Mouse (Mus musculus) stomach, embryonic 15.5 days (tissue): ENCODE data around the gene Ube2q1. TPM values are rescaled to one million over a fixed set of nuclear protein-coding genes. Genes with fewer than 3 reads are reported as not detected.

Source experiments
- ATAC-seq: fragments of 200-750 bp; cut with Nextera tagmentation; 2 replicates; pipeline ENCODE4 v1.8.0; 2017; ENCODE audit warnings: low read depth, moderate number of reproducible peaks, moderate TSS enrichment; ENCODE audit not compliant: insufficient read depth, low FRiP score
- H3K27ac ChIP-seq: fragments of 300-500 bp; sonication (generic); 2 replicates; pipeline ENCODE4 v1.5.1; 2015; ENCODE audit warnings: mild to moderate bottlenecking, inconsistent platforms
- H3K27me3 ChIP-seq: fragments of 300-500 bp; sonication (generic); replicated peaks from 2 replicates; pipeline ENCODE4 v1.6.1; 2015; ENCODE audit warnings: inconsistent platforms
- H3K36me3 ChIP-seq: fragments of 300-500 bp; sonication (generic); 2 replicates; pipeline ENCODE4 v1.6.1; 2015; ENCODE audit warnings: inconsistent platforms
- H3K4me1 ChIP-seq: fragments of 300-500 bp; sonication (generic); 2 replicates; pipeline ENCODE4 v1.6.1; 2015; ENCODE audit warnings: inconsistent platforms
- H3K4me2 ChIP-seq: fragments of 300-500 bp; sonication (generic); 2 replicates; pipeline ENCODE4 v1.6.1; 2015; ENCODE audit warnings: mild to moderate bottlenecking, inconsistent platforms
- H3K4me3 ChIP-seq: fragments of 300-500 bp; sonication (generic); replicated peaks from 2 replicates; pipeline ENCODE4 v1.5.1; 2015; ENCODE audit warnings: inconsistent platforms
- H3K9ac ChIP-seq: fragments of 300-500 bp; sonication (generic); 2 replicates; pipeline ENCODE4 v1.6.1; 2015; ENCODE audit warnings: inconsistent platforms
- H3K9me3 ChIP-seq: fragments of 300-500 bp; sonication (generic); 2 replicates; pipeline ENCODE4 v1.6.1; 2016; ENCODE audit warnings: inconsistent platforms
- WGBS: fragments of 180-500 bp; shearing (Covaris S2); methylation state at CpG from one replicate; pipeline ENCODE4 v1.1.7; 2015; 5-methylcytosine and 5-hydroxymethylcytosine counted together
- polyA plus RNA-seq: library from polyadenylated mRNA; unstranded; fragments of >200 nt; fragmentation: Nextera tagmentation; extraction: Ambion mirVana; gene quantifications from 2 replicates; pipeline ENCODE4 v1.2.1, GENCODE M21; 2015

The Ube2q1 gene
- polyA plus RNA-seq: 11.2 and 11.7 TPM in 2 replicates

- Histone ChIP-seq H3K4me1 (peaks cover 26% of the 10 kb centered on the region), H3K36me3 (peaks cover 12% of the 10 kb centered on the region; the same call in 1 of the 2 replicates), H3K9me3 (no peaks in the 10 kb centered on the region), H3K27ac (peak within 1 kb of the TSS; percentile 98), H3K27me3 (no peaks in the 10 kb centered on the region), H3K4me3 (peak within 1 kb of the TSS; percentile 99), H3K4me2 (peak within 1 kb of the TSS; percentile 91), H3K9ac (peak within 1 kb of the TSS; percentile 100)
- peak; percentile 92 for ATAC-seq
- WGBS: under 1% methylated on average over 76 of the region's 90 CpGs
These were observed at the start of gene Ube2q1 for GRCm38 (mm10) chr3:89772968-89773709. Gene Ube2q1, plus strand, starts transcription at chr3:89773616.

GRCm38 (mm10) chr3:89727028-89727427 lies 46.4 kb upstream of the Ube2q1 start:
- H3K4me3 ChIP-seq: no peak overlapping the region
- H3K4me2 ChIP-seq: no peak overlapping the region
- H3K9ac ChIP-seq: no peak overlapping the region
- WGBS: 18% methylated on average over 4 of the region's 4 CpGs
- H3K27ac ChIP-seq: no peak overlapping the region
- H3K36me3 ChIP-seq: no peaks in the 10 kb centered on the region
- H3K4me1 ChIP-seq: peaks cover 12% of the 10 kb centered on the region
- H3K27me3 ChIP-seq: no peaks in the 10 kb centered on the region
- ATAC-seq: peak; percentile 51; the same call in 1 of the 2 replicates
- H3K9me3 ChIP-seq: no peaks in the 10 kb centered on the region

- no peak for ATAC-seq
- Histone ChIP-seq H3K27me3 (no peaks in the 10 kb centered on the region), H3K27ac (no peak overlapping the region), H3K4me1 (peaks cover 7% of the 10 kb centered on the region), H3K4me3 (no peak overlapping the region), H3K9ac (no peak overlapping the region), H3K9me3 (no peaks in the 10 kb centered on the region), H3K36me3 (no peaks in the 10 kb centered on the region), H3K4me2 (no peak overlapping the region)
- 65% methylated on average over 2 of the region's 2 CpGs for WGBS
These were observed 44.6 kb upstream of the Ube2q1 start for GRCm38 (mm10) chr3:89728848-89729247.

GRCm38 (mm10) chr3:89730350-89731331 lies 42.8 kb upstream of the Ube2q1 start:
- ATAC-seq: peak; percentile 98
- Histone ChIP-seq H3K36me3 (0 out of 2 replicates have a peak, but pooled peaks cover under 1% of the 10 kb centered on the region), H3K4me1 (peaks cover 7% of the 10 kb centered on the region), H3K9me3 (no peaks in the 10 kb centered on the region), H3K4me2 (peak overlapping the region; percentile 77), H3K4me3 (peak overlapping the region; percentile 80), H3K27me3 (no peaks in the 10 kb centered on the region), H3K9ac (peak overlapping the region; percentile 68), H3K27ac (peak overlapping the region; percentile 89)
- WGBS: 1% methylated on average over 32 of the region's 32 CpGs

- Histone ChIP-seq H3K9me3 (no peaks in the 10 kb centered on the region), H3K27me3 (no peaks in the 10 kb centered on the region), H3K36me3 (peaks cover 5% of the 10 kb centered on the region; the same call in 1 of the 2 replicates), H3K27ac (no peak overlapping the region), H3K9ac (no peak overlapping the region), H3K4me3 (no peak overlapping the region), H3K4me2 (no peak overlapping the region), H3K4me1 (peaks cover 7% of the 10 kb centered on the region)
- no peak for ATAC-seq
- WGBS: 82% methylated on average over 4 of the region's 4 CpGs
These were observed 41.3 kb upstream of the Ube2q1 start for GRCm38 (mm10) chr3:89732091-89732490.

GRCm38 (mm10) chr3:89738509-89738908 lies 34.9 kb upstream of the Ube2q1 start:
- WGBS: 85% methylated on average over 6 of the region's 6 CpGs
- Histone ChIP-seq H3K4me1 (no peaks in the 10 kb centered on the region), H3K36me3 (peaks cover 27% of the 10 kb centered on the region), H3K27me3 (no peaks in the 10 kb centered on the region), H3K4me2 (no peak overlapping the region), H3K27ac (no peak overlapping the region), H3K4me3 (no peak overlapping the region), H3K9ac (no peak overlapping the region), H3K9me3 (no peaks in the 10 kb centered on the region)
- ATAC-seq: no peak

GRCm38 (mm10) chr3:89752307-89752706 lies 21.1 kb upstream of the Ube2q1 start:
- WGBS: 11% methylated on average over 1 of the region's 1 CpGs
- 0 out of 2 replicates have a peak, but pooled peaks have one; percentile 27 for ATAC-seq
- no peak overlapping the region for H3K9ac ChIP-seq

GRCm38 (mm10) chr3:89755283-89755682 lies 18.1 kb upstream of the Ube2q1 start:
- H3K27ac ChIP-seq: no peak overlapping the region
- no peaks in the 10 kb centered on the region for H3K4me1 ChIP-seq
- H3K4me2 ChIP-seq: no peak overlapping the region
- H3K4me3 ChIP-seq: no peak overlapping the region
- H3K9ac ChIP-seq: no peak overlapping the region
- H3K36me3 ChIP-seq: no peaks in the 10 kb centered on the region
- no peaks in the 10 kb centered on the region for H3K9me3 ChIP-seq
- ATAC-seq: no peak
- no peaks in the 10 kb centered on the region for H3K27me3 ChIP-seq
- WGBS: 72% methylated on average over 6 of the region's 6 CpGs

More at GRCm38 (mm10) chr3:89752307-89752706, 21.1 kb upstream of the Ube2q1 start:
- Histone ChIP-seq H3K4me1 (no peaks in the 10 kb centered on the region), H3K4me2 (no peak overlapping the region), H3K27me3 (no peaks in the 10 kb centered on the region), H3K36me3 (peaks cover 11% of the 10 kb centered on the region; the same call in 1 of the 2 replicates), H3K9me3 (no peaks in the 10 kb centered on the region), H3K27ac (no peak overlapping the region), H3K4me3 (no peak overlapping the region)

- Histone ChIP-seq H3K4me1 (no peaks in the 10 kb centered on the region), H3K9me3 (no peaks in the 10 kb centered on the region), H3K27me3 (0 out of 2 replicates have a peak, but pooled peaks cover 4% of the 10 kb centered on the region), H3K27ac (no peak overlapping the region), H3K36me3 (no peaks in the 10 kb centered on the region), H3K4me3 (no peak overlapping the region), H3K4me2 (no peak overlapping the region), H3K9ac (no peak overlapping the region)
- WGBS: 77% methylated on average over 2 of the region's 2 CpGs
- ATAC-seq: no peak
These were observed 15.6 kb upstream of the Ube2q1 start for GRCm38 (mm10) chr3:89757851-89758250.

GRCm38 (mm10) chr3:89759786-89760185 lies 13.6 kb upstream of the Ube2q1 start:
- Histone ChIP-seq H3K27me3 (0 out of 2 replicates have a peak, but pooled peaks cover 4% of the 10 kb centered on the region), H3K4me3 (no peak overlapping the region), H3K36me3 (no peaks in the 10 kb centered on the region), H3K27ac (no peak overlapping the region), H3K4me1 (peaks cover 6% of the 10 kb centered on the region; the same call in 1 of the 2 replicates), H3K9ac (no peak overlapping the region), H3K9me3 (no peaks in the 10 kb centered on the region), H3K4me2 (no peak overlapping the region)
- 50% methylated on average over 3 of the region's 3 CpGs for WGBS
- no peak for ATAC-seq

- Histone ChIP-seq H3K36me3 (no peaks in the 10 kb centered on the region), H3K9ac (no peak within 1 kb of the TSS), H3K9me3 (no peaks in the 10 kb centered on the region), H3K4me3 (peak within 1 kb of the TSS; percentile 7; the same call in 1 of the 2 replicates), H3K4me1 (peaks cover 6% of the 10 kb centered on the region; the same call in 1 of the 2 replicates), H3K27ac (no peak within 1 kb of the TSS), H3K4me2 (peak within 1 kb of the TSS; percentile 39), H3K27me3 (0 out of 2 replicates have a peak, but pooled peaks cover 4% of the 10 kb centered on the region)
- 1% methylated on average over 36 of the region's 36 CpGs for WGBS
- ATAC-seq: peak; percentile 86
These were observed 9.2 kb upstream of the Ube2q1 start, which contains the start of gene Chrnb2 for GRCm38 (mm10) chr3:89764119-89764724. Gene Chrnb2, minus strand, starts transcription at chr3:89764632.
